Mouse (Mus musculus) spleen, adult 2 months (tissue): ENCODE measurements around the gene Kif1c. TPM values are rescaled to one million over a fixed set of nuclear protein-coding genes. Genes with fewer than 3 reads are reported as not detected.

Experiments used
- DNase-seq, 2 experiments: peaks; one replicate each; pipeline versions ENCODE4 v3.0.0 to v3.0.0-alpha.2; 2012 to 2021; ENCODE audit warnings: low spot score in 2 of 2, low read depth in 1 of 2
- H3K27ac ChIP-seq: fragments of 200-500 bp; 2 replicates; pipeline ENCODE4 v1.5.1; 2012; ENCODE audit warnings: low read length, inconsistent platforms; ENCODE audit not compliant: insufficient read depth
- H3K27me3 ChIP-seq: fragments of 200-500 bp; 2 replicates; pipeline ENCODE4 v1.6.1; 2012; ENCODE audit warnings: mild to moderate bottlenecking, moderate library complexity, low read length, inconsistent platforms; ENCODE audit not compliant: control insufficient read depth, insufficient read depth
- H3K36me3 ChIP-seq: fragments of 200-500 bp; 2 replicates; pipeline ENCODE4 v1.6.1; 2012; ENCODE audit warnings: mild to moderate bottlenecking, low read length, inconsistent platforms; ENCODE audit not compliant: control insufficient read depth, insufficient read depth
- H3K4me1 ChIP-seq: fragments of 200-500 bp; 2 replicates; pipeline ENCODE4 v1.6.1; 2011; ENCODE audit warnings: inconsistent platforms; ENCODE audit not compliant: control insufficient read depth, insufficient read depth, insufficient read length
- H3K4me3 ChIP-seq: fragments of 200-500 bp; 2 replicates; pipeline ENCODE4 v1.5.1; 2011; ENCODE audit warnings: mild to moderate bottlenecking, inconsistent platforms; ENCODE audit not compliant: insufficient read depth, insufficient read length; ENCODE audit errors: extremely low read depth
- CTCF ChIP-seq: fragments of 200-500 bp; IDR thresholded peaks from 2 replicates; pipeline ENCODE4 v1.5.1; 2011; ENCODE audit warnings: mild to moderate bottlenecking, inconsistent platforms; ENCODE audit not compliant: insufficient read depth, insufficient read length, insufficient replicate concordance; ENCODE audit errors: extremely low read depth
- POLR2A ChIP-seq: fragments of 200-500 bp; IDR thresholded peaks from 2 replicates; pipeline ENCODE4 v1.6.1; 2011; ENCODE audit warnings: low read depth, low read length, inconsistent platforms
- WGBS: fragments of 180-500 bp; shearing (Covaris S2); methylation state at CpG from one replicate; pipeline ENCODE4 v1.1.7; 2018; 5-methylcytosine and 5-hydroxymethylcytosine counted together
- polyA plus RNA-seq: library from polyadenylated mRNA; depleted of rRNA; stranded (reverse); fragments of >200 nt; gene quantifications from 2 replicates; pipeline ENCODE4 v1.2.3, GENCODE M21; 2012; rRNA removed

Kif1c gene
- 17.5 and 19.5 TPM in 2 replicates for polyA plus RNA-seq

- peak within 1 kb of the TSS; percentile 78 for H3K4me3 ChIP-seq
- H3K4me1 ChIP-seq = peaks cover 8% of the 10 kb centered on the region; the same call in 1 of the 2 replicates
- peak; percentile 88 to 95 for DNase-seq
- peaks cover 7% of the 10 kb centered on the region; the same call in 1 of the 2 replicates for H3K36me3 ChIP-seq
- WGBS = 3% methylated on average over 67 of the region's 69 CpGs
- TF ChIP-seq CTCF (no peak), POLR2A (peak; percentile 84)
- H3K27ac ChIP-seq = peak within 1 kb of the TSS; percentile 93
- H3K27me3 ChIP-seq = no peaks in the 10 kb centered on the region
Observed at GRCm38 (mm10) chr11:70699722-70700556, at the start of gene Kif1c, which contains the start of gene Inca1. TSS of gene Kif1c (plus strand) at chr11:70700548. TSS of gene Inca1 (minus strand) at chr11:70700155.

- Histone ChIP-seq H3K27ac (peak overlapping the region; percentile 92), H3K4me3 (peak overlapping the region; percentile 34; the same call in 1 of the 2 replicates), H3K36me3 (peaks cover 44% of the 10 kb centered on the region), H3K4me1 (peaks cover 19% of the 10 kb centered on the region; the same call in 1 of the 2 replicates), H3K27me3 (no peaks in the 10 kb centered on the region)
- DNase-seq = no peak
- no peak; the same call in 1 of the 2 replicates for TF ChIP-seq POLR2A
- no peak for TF ChIP-seq CTCF
- WGBS = 15% methylated on average over 2 of the region's 2 CpGs
Observed at GRCm38 (mm10) chr11:70651391-70651790, 49.0 kb upstream of the Kif1c start.

- H3K4me3 ChIP-seq = peak overlapping the region; percentile 99
- no peak for DNase-seq
- peak overlapping the region; percentile 100 for H3K27ac ChIP-seq
- 20% methylated on average over 12 of the region's 12 CpGs for WGBS
- TF ChIP-seq POLR2A (no peak), CTCF (no peak)
- H3K4me1 ChIP-seq = peaks cover 26% of the 10 kb centered on the region; the same call in 1 of the 2 replicates
- H3K27me3 ChIP-seq = no peaks in the 10 kb centered on the region
- H3K36me3 ChIP-seq = peaks cover 44% of the 10 kb centered on the region
Observed at GRCm38 (mm10) chr11:70652029-70652883, 48.1 kb upstream of the Kif1c start.

- no peak for DNase-seq
- peak overlapping the region; percentile 100 for H3K27ac ChIP-seq
- H3K36me3 ChIP-seq = peaks cover 44% of the 10 kb centered on the region
- peaks cover 32% of the 10 kb centered on the region; the same call in 1 of the 2 replicates for H3K4me1 ChIP-seq
- peak overlapping the region; percentile 99 for H3K4me3 ChIP-seq
- H3K27me3 ChIP-seq = no peaks in the 10 kb centered on the region
- TF ChIP-seq POLR2A = no peak
- TF ChIP-seq CTCF = no peak
- 9% methylated on average over 6 of the region's 6 CpGs for WGBS
Observed at GRCm38 (mm10) chr11:70652884-70653344, 47.4 kb upstream of the Kif1c start.

GRCm38 (mm10) chr11:70653345-70654197, 46.8 kb upstream of the Kif1c start:
- WGBS = under 1% methylated on average over 39 of the region's 63 CpGs
- Histone ChIP-seq H3K4me3 (peak overlapping the region; percentile 99), H3K27me3 (no peaks in the 10 kb centered on the region), H3K27ac (peak overlapping the region; percentile 100), H3K36me3 (peaks cover 44% of the 10 kb centered on the region), H3K4me1 (peaks cover 37% of the 10 kb centered on the region; the same call in 1 of the 2 replicates)
- peak; percentile 46 to 80 for DNase-seq
- TF ChIP-seq POLR2A (peak; percentile 80), CTCF (0 out of 2 replicates have a peak, but pooled peaks have one; percentile 1)

GRCm38 (mm10) chr11:70654198-70654922, 46.0 kb upstream of the Kif1c start, which contains the start of gene Pfn1:
TSS of gene Pfn1 (minus strand) at chr11:70654644.
- TF ChIP-seq POLR2A = peak; percentile 98
- TF ChIP-seq CTCF = no peak
- Histone ChIP-seq H3K27ac (peak within 1 kb of the TSS; percentile 100), H3K27me3 (no peaks in the 10 kb centered on the region), H3K4me1 (peaks cover 34% of the 10 kb centered on the region; the same call in 1 of the 2 replicates), H3K4me3 (peak within 1 kb of the TSS; percentile 99), H3K36me3 (peaks cover 39% of the 10 kb centered on the region)
- peak; percentile 78 to 81 for DNase-seq
- under 1% methylated on average over 48 of the region's 61 CpGs for WGBS
